Mouse (Mus musculus) thymus, adult 2 months (tissue): Measurements from ENCODE around the gene Fxyd5. TPM values are rescaled to one million over a fixed set of nuclear protein-coding genes. Genes with fewer than 3 reads are reported as not detected.

Source experiments
- DNase-seq: peaks from one replicate; pipeline ENCODE4 v3.0.0; 2021
- H3K27ac ChIP-seq: fragments of 200-500 bp; 2 replicates; pipeline ENCODE4 v1.5.1; 2012; ENCODE audit warnings: low read length, control low read depth; ENCODE audit not compliant: control insufficient read depth, insufficient read depth
- H3K27me3 ChIP-seq: fragments of 200-500 bp; 2 replicates; pipeline ENCODE4 v1.6.1; 2012; ENCODE audit warnings: mild to moderate bottlenecking, low read length, moderate library complexity, mixed read lengths; ENCODE audit not compliant: control insufficient read depth, insufficient read depth
- H3K36me3 ChIP-seq: fragments of 200-500 bp; 2 replicates; pipeline ENCODE4 v1.6.1; 2012; ENCODE audit warnings: mild to moderate bottlenecking, low read length, moderate library complexity; ENCODE audit not compliant: control insufficient read depth, insufficient read depth
- H3K4me1 ChIP-seq: fragments of 200-500 bp; replicated peaks from 2 replicates; pipeline ENCODE4 v1.6.1; 2012; ENCODE audit warnings: low read length; ENCODE audit not compliant: control insufficient read depth, insufficient read depth
- H3K4me3 ChIP-seq: fragments of 200-500 bp; 2 replicates; pipeline ENCODE4 v1.5.1; 2012; ENCODE audit warnings: mild to moderate bottlenecking, low read length, control low read depth, moderate library complexity; ENCODE audit not compliant: control insufficient read depth, insufficient read depth
- CTCF ChIP-seq: fragments of 200-500 bp; IDR thresholded peaks from 2 replicates; pipeline ENCODE4 v1.5.1; 2012; ENCODE audit warnings: mild to moderate bottlenecking, control low read depth, low read length, moderate library complexity, borderline replicate concordance; ENCODE audit not compliant: control insufficient read depth, poor library complexity, insufficient read depth; ENCODE audit errors: extremely low read depth
- POLR2A ChIP-seq: fragments of 200-500 bp; IDR thresholded peaks from 2 replicates; pipeline ENCODE4 v1.6.1; 2012; ENCODE audit warnings: mild to moderate bottlenecking, low read length, control low read depth, moderate library complexity; ENCODE audit not compliant: control insufficient read depth, poor library complexity, insufficient read depth; ENCODE audit errors: extremely low read depth
- WGBS: fragments of 180-500 bp; shearing (Covaris S2); methylation state at CpG from one replicate; pipeline ENCODE4 v1.1.7; 2018; 5-methylcytosine and 5-hydroxymethylcytosine counted together
- polyA plus RNA-seq: library from polyadenylated mRNA; depleted of rRNA; stranded (reverse); fragments of >200 nt; gene quantifications from 2 replicates; pipeline ENCODE4 v1.2.3, GENCODE M21; 2012

The Fxyd5 gene
- polyA plus RNA-seq, 1 experiment: 283 TPM

- DNase-seq: no peak
- H3K4me1 ChIP-seq: peaks cover 76% of the 10 kb centered on the region
- H3K4me3 ChIP-seq: no peak overlapping the region
- no peaks in the 10 kb centered on the region for H3K27me3 ChIP-seq
- TF ChIP-seq CTCF (no peak), POLR2A (no peak)
- H3K36me3 ChIP-seq: 0 out of 2 replicates have a peak, but pooled peaks cover 3% of the 10 kb centered on the region
- WGBS: 45% methylated on average over 4 of the region's 4 CpGs
- peak overlapping the region; percentile 31; the same call in 1 of the 2 replicates for H3K27ac ChIP-seq
These were observed 3.3 kb downstream of the Fxyd5 start for GRCm38 (mm10) chr7:31039011-31039410.

- 23% methylated on average over 2 of the region's 2 CpGs for WGBS
- H3K27ac ChIP-seq: peak overlapping the region; percentile 87
- no peaks in the 10 kb centered on the region for H3K27me3 ChIP-seq
- DNase-seq: peak; percentile 65
- 0 out of 2 replicates have a peak, but pooled peaks cover 3% of the 10 kb centered on the region for H3K36me3 ChIP-seq
- H3K4me3 ChIP-seq: peak overlapping the region; percentile 21
- no peak for TF ChIP-seq POLR2A
- TF ChIP-seq CTCF: peak; percentile 24; the same call in 1 of the 2 replicates
- peaks cover 81% of the 10 kb centered on the region for H3K4me1 ChIP-seq
These were observed 4.6 kb downstream of the Fxyd5 start for GRCm38 (mm10) chr7:31037675-31038074.

GRCm38 (mm10) chr7:31036917-31037316 lies 5.4 kb downstream of the Fxyd5 start:
- H3K4me1 ChIP-seq: peaks cover 83% of the 10 kb centered on the region
- TF ChIP-seq CTCF (no peak), POLR2A (no peak)
- 42% methylated on average over 7 of the region's 7 CpGs for WGBS
- H3K27ac ChIP-seq: peak overlapping the region; percentile 87
- H3K36me3 ChIP-seq: 0 out of 2 replicates have a peak, but pooled peaks cover 3% of the 10 kb centered on the region
- H3K27me3 ChIP-seq: no peaks in the 10 kb centered on the region
- H3K4me3 ChIP-seq: no peak overlapping the region
- DNase-seq: no peak

- DNase-seq: no peak
- 82% methylated on average over 11 of the region's 11 CpGs for WGBS
- TF ChIP-seq POLR2A (no peak), CTCF (no peak)
- H3K27ac ChIP-seq: peak overlapping the region; percentile 48; the same call in 1 of the 2 replicates
- H3K27me3 ChIP-seq: no peaks in the 10 kb centered on the region
- H3K4me3 ChIP-seq: no peak overlapping the region
- peaks cover 74% of the 10 kb centered on the region for H3K4me1 ChIP-seq
- 0 out of 2 replicates have a peak, but pooled peaks cover 3% of the 10 kb centered on the region for H3K36me3 ChIP-seq
These were observed 7.0 kb downstream of the Fxyd5 start for GRCm38 (mm10) chr7:31035291-31035690.

- DNase-seq: peak; percentile 64
- 73% methylated on average over 11 of the region's 11 CpGs for WGBS
- H3K4me1 ChIP-seq: peaks cover 70% of the 10 kb centered on the region
These were observed 7.5 kb downstream of the Fxyd5 start for GRCm38 (mm10) chr7:31034789-31035188.

GRCm38 (mm10) chr7:31033409-31034165 lies 8.7 kb downstream of the Fxyd5 start:
- Histone ChIP-seq H3K27ac (peak overlapping the region; percentile 89), H3K36me3 (0 out of 2 replicates have a peak, but pooled peaks cover 3% of the 10 kb centered on the region)

More at GRCm38 (mm10) chr7:31034789-31035188, 7.5 kb downstream of the Fxyd5 start:
- H3K4me3 ChIP-seq: no peak overlapping the region
- TF ChIP-seq POLR2A (no peak), CTCF (0 out of 2 replicates have a peak, but pooled peaks have one; percentile 69)
- H3K36me3 ChIP-seq: 0 out of 2 replicates have a peak, but pooled peaks cover 3% of the 10 kb centered on the region
- no peaks in the 10 kb centered on the region for H3K27me3 ChIP-seq
- peak overlapping the region; percentile 89 for H3K27ac ChIP-seq

GRCm38 (mm10) chr7:31031731-31032130 lies 10.6 kb downstream of the Fxyd5 start:
- WGBS: 74% methylated on average over 7 of the region's 7 CpGs
- Histone ChIP-seq H3K36me3 (0 out of 2 replicates have a peak, but pooled peaks cover 3% of the 10 kb centered on the region), H3K27ac (peak overlapping the region; percentile 68; the same call in 1 of the 2 replicates), H3K4me1 (peaks cover 51% of the 10 kb centered on the region), H3K4me3 (no peak overlapping the region), H3K27me3 (no peaks in the 10 kb centered on the region)
- TF ChIP-seq POLR2A (no peak), CTCF (no peak)
- DNase-seq: no peak

More at GRCm38 (mm10) chr7:31033409-31034165, 8.7 kb downstream of the Fxyd5 start:
- Histone ChIP-seq H3K4me1 (peaks cover 61% of the 10 kb centered on the region), H3K27me3 (no peaks in the 10 kb centered on the region), H3K4me3 (0 out of 2 replicates have a peak overlapping the region, but pooled peaks have one; percentile 2)
- WGBS: 30% methylated on average over 9 of the region's 9 CpGs
- TF ChIP-seq POLR2A (no peak), CTCF (no peak)
- peak; percentile 70 for DNase-seq
